Mouse (Mus musculus) urinary bladder, adult 2 months (tissue): Measurements from ENCODE around the gene Zfp644. TPM values are rescaled to one million over a fixed set of nuclear protein-coding genes. Genes with fewer than 3 reads are reported as not detected.
"Not testable (repeated sequence)": the region's sequence is repeated elsewhere in the genome, so short reads cannot be mapped to it uniquely, and the experiment has no call there.

ENCODE experiments used
- DNase-seq: peaks from one replicate; pipeline ENCODE4 v3.0.0; 2022; ENCODE audit warnings: low spot score
- polyA plus RNA-seq: library from polyadenylated mRNA; depleted of rRNA; stranded (reverse); fragments of >200 nt; gene quantifications from 2 replicates; pipeline ENCODE4 v1.2.3, GENCODE M21; 2012; rRNA removed

Zfp644 gene
- 31.7 and 32.3 TPM in 2 replicates for polyA plus RNA-seq

GRCm38 (mm10) chr5:106696396-106697337, at the start of gene Zfp644:
Gene Zfp644, minus strand, starts transcription at chr5:106697287.
- DNase-seq = peak; percentile 82

- no peak for DNase-seq
Measured at GRCm38 (mm10) chr5:106739716-106740115, 42.6 kb upstream of the Zfp644 start.

GRCm38 (mm10) chr5:106723487-106723886, 26.4 kb upstream of the Zfp644 start:
- DNase-seq = no peak

DNA sequence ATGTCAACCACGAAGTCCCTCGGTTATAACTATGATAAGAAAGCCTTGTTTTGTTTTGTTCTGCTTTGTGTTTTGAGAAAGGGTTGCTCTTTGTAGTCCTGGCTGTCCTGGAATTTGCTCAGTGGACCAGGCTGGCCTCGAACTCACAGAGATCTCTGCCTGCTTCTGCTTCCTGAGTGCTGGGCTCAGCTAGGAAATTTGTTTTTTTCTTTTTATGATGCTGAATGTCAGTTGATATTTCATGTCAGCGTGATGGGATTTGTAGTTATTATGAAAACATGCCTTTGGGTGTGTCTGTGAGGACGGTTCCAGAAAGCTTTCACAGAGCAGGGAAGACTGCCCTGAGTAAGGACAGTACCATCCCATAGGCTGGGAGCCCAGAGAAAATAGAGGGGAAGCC, 25.7 kb upstream of the Zfp644 start:
- no peak for DNase-seq

- no peak for DNase-seq
Measured at GRCm38 (mm10) chr5:106711870-106712277, 14.8 kb upstream of the Zfp644 start.

DNA sequence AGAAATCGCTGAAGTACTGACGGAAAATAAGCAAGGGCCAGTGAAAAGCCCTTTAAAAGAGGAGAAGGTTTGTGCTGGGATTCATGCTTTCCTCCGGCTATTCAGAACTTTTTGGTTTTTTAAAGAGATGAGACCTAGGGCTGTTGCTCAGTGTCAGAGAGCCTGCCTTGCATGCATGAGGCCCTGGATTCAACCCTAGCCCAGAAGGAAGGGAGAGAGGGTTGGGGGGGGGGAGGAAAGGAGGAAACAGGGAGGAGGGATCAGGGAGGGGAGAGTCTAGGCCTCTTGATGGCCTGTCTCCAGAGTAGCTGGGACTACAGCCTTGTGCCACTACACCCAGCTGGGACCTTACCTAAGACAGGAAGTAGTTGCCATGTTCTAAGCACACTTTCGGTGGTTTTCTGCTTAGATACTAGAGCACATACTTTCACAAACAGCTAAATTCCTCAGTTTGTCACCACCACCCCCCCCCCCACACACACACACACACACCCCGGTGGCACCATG, 14.2 kb upstream of the Zfp644 start:
- no peak for DNase-seq

GRCm38 (mm10) chr5:106710611-106711010, 13.5 kb upstream of the Zfp644 start:
- DNase-seq = no peak

DNA sequence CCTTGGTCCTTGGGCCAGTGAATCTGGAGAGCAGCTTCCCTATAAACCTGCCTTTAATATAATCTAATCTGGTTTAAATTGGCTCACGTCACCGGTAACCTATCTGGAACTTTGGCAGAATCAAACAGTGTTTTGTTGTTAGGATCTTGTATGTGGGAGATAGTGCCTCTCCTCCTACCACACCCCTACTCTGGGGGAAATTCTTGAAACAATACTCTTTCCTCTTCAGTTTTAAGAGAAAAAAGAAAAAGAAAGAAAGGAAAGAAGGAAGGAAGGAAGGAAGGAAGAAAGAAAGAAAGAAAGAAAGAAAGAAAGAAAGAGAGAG, 13.0 kb upstream of the Zfp644 start:
- DNase-seq = no peak

DNA sequence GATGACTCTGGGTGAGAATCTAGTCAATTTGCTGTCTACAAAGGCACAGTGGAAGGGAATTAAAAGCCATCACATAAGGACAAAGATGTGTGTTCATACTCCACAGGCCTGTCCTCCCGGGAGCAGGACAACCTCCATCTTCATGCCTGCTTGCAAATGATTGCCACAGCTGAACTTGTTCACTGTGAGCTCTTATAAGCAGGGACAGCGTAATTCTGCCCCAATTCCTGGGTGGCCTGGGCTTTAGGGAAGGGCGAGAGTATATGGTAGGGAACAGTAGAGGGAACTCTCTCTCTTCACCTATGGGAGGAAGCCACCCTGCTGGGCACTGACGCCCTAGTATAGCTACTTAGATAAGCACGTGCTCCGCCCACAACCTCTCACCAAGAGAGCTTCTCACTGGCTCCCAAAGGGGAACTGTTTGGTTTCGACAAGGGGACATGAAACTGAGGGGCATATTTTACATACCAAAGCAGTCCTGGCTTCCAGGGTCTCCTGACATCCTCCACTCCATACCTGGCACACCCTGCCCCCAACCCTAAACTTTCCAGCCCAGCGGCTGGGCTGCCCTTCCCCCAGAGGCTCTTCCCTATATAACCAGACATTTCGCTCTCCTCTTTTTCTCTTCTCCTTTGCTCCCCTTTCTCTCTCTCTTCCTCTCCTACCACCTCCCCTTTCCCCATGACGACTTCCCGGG, 12.4 kb upstream of the Zfp644 start:
- DNase-seq = no peak

- no peak for DNase-seq
Measured at GRCm38 (mm10) chr5:106706363-106706762, 9.3 kb upstream of the Zfp644 start.

DNA sequence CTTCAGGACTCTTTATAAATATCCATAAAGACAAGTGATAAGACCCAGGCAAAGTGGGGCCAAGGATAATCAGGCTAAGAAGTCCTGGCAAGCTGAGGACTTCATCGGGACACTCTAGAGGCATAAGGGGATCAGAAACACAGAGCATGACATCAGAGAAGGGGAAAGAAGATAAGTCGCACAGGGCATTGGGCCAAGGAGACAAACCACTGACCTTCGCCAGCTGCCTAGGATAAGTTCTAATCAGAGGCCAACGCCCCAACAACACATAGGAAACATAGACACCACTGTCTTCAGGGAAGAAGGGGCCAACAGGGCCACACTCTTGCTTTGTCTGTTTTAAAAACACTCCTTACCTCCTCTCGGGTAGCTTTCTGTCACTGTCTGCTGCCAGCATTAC, 8.1 kb upstream of the Zfp644 start:
- no peak for DNase-seq

DNA sequence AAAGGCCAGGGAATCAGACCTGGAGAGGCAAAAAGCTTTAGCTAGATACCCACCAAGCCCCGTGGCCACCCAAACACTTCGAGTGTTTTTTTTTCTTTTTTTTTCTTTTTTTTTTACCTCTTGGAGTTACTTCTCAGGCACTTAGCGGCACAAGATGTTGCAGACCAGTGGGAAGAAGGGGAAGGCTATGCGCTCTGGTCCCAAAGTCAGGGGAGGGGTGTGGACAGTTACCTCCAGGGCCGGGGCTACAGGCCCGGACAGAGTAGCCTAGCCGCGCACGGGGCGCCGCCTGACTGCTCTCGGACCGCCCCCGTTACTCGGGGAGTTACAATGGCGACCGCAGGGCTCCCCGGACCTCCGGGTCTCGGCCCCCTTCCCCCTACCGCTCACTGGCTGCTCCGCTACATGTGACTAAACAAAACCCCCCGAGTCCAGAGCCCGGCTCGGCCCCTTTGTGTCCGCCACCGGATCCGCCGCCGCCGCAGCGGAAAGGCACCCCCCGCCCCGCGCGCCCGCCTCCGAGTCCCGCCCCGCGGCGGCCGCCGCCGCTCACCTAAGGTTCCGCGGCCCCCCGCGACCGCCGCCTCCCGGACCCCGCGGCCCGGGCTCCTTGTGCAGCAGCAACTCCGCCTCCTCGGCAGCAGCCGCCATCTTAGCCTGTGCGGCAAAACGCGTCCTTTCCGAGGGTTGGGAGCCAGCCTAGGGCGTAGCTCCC, 1.2 kb downstream of the Zfp644 start:
- peak; percentile 76 for DNase-seq

DNA sequence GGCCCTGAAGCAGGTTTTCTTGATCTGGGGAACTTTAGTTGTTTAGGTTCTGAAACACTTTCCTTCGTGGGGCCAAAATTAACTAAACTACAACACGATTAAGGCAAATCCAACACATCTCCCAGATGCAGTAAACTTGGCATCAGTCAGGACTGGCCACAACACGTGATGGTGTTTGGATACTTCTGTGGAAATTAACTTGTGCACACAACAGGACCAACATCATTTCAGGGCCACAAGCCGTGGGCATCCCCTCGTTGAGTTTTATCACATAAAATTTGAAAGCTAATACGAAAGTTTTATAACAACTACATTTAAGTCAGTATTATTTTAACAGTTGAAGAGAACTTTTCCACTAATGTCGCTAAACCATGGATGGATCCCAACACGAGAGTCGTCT, 1.9 kb downstream of the Zfp644 start:
- DNase-seq = no peak

GRCm38 (mm10) chr5:106694683-106695082, 2.4 kb downstream of the Zfp644 start:
- no peak for DNase-seq

DNA sequence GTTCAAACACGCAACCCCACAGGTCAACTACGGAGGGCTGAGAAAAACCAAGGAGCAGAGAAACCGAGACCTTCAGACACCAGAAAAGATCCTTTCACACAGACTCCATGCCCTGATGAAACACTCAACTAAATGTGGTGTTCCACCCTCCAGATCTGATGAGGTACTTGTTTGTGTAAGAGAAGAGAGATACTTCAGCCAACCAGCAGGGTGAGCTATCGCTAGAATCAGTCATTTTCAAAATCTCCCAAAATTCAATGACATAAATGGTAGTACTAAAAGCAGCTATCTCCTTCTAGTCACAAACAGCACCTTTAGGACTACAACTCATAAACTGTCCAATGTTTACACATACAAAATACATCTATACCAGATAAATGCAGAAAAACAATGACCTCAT, 4.1 kb downstream of the Zfp644 start:
- no peak for DNase-seq

- no peak for DNase-seq
Measured at GRCm38 (mm10) chr5:106680636-106681458, 16.2 kb downstream of the Zfp644 start.

DNA sequence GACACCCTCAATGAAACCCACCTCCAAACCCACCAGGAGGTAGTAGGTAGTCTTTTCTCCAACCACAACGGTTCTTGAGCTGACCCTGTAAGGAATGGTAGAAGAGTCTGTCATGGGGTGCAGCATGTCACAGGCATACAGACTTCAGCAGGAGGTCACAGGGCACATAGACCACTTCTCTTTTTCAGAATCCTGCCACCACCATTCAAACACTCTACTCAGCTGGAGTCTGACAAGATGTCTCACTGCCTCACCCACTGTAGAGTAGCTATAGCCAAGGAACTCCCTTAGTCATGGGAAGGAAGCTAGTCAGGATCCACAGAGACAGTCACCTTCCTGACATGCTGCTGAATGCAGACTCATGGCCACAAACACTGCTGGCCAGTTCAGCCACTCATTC, 17.4 kb downstream of the Zfp644 start:
- no peak for DNase-seq

GRCm38 (mm10) chr5:106678823-106679222, 18.3 kb downstream of the Zfp644 start:
- not testable (repeated sequence) for DNase-seq

GRCm38 (mm10) chr5:106676784-106677183, 20.3 kb downstream of the Zfp644 start:
- DNase-seq = no peak

DNA sequence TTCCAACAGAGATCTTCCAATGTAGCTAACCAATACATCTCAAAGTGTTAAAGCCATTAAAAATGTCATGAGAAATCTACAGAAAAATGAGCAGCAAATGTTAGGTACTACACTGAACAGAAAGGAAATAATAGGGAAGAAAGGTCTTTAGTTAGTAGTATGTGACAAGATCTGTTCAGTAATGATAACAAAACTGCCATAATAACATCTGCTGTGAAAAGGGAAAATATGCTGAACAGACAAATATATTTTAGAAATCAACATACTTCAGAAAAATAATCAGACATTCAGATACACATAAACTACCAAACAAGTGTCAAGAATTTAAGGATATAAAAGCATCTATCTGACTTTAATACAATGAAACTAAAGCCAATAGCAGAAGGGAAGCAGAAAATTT, 24.5 kb downstream of the Zfp644 start:
- DNase-seq = no peak

- no peak for DNase-seq
Measured at GRCm38 (mm10) chr5:106671893-106672292, 25.2 kb downstream of the Zfp644 start.
